Mouse (Mus musculus) brain, adult 2 months (tissue): Measurements from ENCODE around the gene Rnf32.
A peak's percentile ranks its signal among the peaks of the same experiment; 100 is the strongest.

Experiments used
- DNase-seq: peaks from one replicate; pipeline ENCODE4 v3.0.0; 2011; ENCODE audit warnings: low read depth, low spot score

The Rnf32 gene

GRCm38 (mm10) chr5:29195570-29196263, at the start of gene Rnf32:
Gene Rnf32 (plus strand): TSS chr5:29195992.
- DNase-seq = peak; percentile 97

- DNase-seq = no peak
Observed at GRCm38 (mm10) chr5:29150146-29150545, 45.6 kb upstream of the Rnf32 start.

GRCm38 (mm10) chr5:29159849-29160248, 35.9 kb upstream of the Rnf32 start:
- DNase-seq = no peak

- peak; percentile 3 for DNase-seq
Observed at GRCm38 (mm10) chr5:29166947-29167346, 28.8 kb upstream of the Rnf32 start.

- no peak for DNase-seq
Observed at GRCm38 (mm10) chr5:29170193-29170592, 25.6 kb upstream of the Rnf32 start.

- DNase-seq = no peak
Observed at GRCm38 (mm10) chr5:29171165-29171564, 24.6 kb upstream of the Rnf32 start.

- DNase-seq = no peak
Observed at GRCm38 (mm10) chr5:29186798-29187197, 9.0 kb upstream of the Rnf32 start.

GRCm38 (mm10) chr5:29195231-29195569, 592 bp upstream of the Rnf32 start:
- no peak for DNase-seq

GRCm38 (mm10) chr5:29196264-29196658, 469 bp downstream of the Rnf32 start:
- DNase-seq = no peak

GRCm38 (mm10) chr5:29197187-29197586, 1.4 kb downstream of the Rnf32 start:
- no peak for DNase-seq

- DNase-seq = no peak
Observed at GRCm38 (mm10) chr5:29198960-29199488, 3.2 kb downstream of the Rnf32 start.

- DNase-seq = no peak
Observed at GRCm38 (mm10) chr5:29199868-29200267, 4.1 kb downstream of the Rnf32 start.

GRCm38 (mm10) chr5:29205690-29206089, 9.9 kb downstream of the Rnf32 start:
- no peak for DNase-seq

- no peak for DNase-seq
Observed at GRCm38 (mm10) chr5:29211980-29212555, 16.3 kb downstream of the Rnf32 start.

GRCm38 (mm10) chr5:29217997-29218396, 22.2 kb downstream of the Rnf32 start:
- no peak for DNase-seq

GRCm38 (mm10) chr5:29224089-29224488, 28.3 kb downstream of the Rnf32 start:
- DNase-seq = no peak

- no peak for DNase-seq
Observed at GRCm38 (mm10) chr5:29230481-29230880, 34.7 kb downstream of the Rnf32 start.

- no peak for DNase-seq
Observed at GRCm38 (mm10) chr5:29238379-29238778, 42.6 kb downstream of the Rnf32 start.

- DNase-seq = peak; percentile 51
Observed at GRCm38 (mm10) chr5:29244769-29245168, 49.0 kb downstream of the Rnf32 start.

GRCm38 (mm10) chr5:29250795-29251495, 55.2 kb downstream of the Rnf32 start:
- peak; percentile 51 for DNase-seq

- no peak for DNase-seq
Observed at GRCm38 (mm10) chr5:29251496-29251873, 55.7 kb downstream of the Rnf32 start.

- DNase-seq = peak; percentile 42
Observed at GRCm38 (mm10) chr5:29253876-29254275, 58.1 kb downstream of the Rnf32 start.

GRCm38 (mm10) chr5:29270879-29271278, 75.1 kb downstream of the Rnf32 start:
- peak; percentile 28 for DNase-seq
